Mouse (Mus musculus): ENCODE results near the gene Syngr3. TPM values are rescaled to one million over a fixed set of nuclear protein-coding genes. Genes with fewer than 3 reads are reported as not detected.

Gene Syngr3
- 6.3 and 6.9 TPM in 2 replicates for polyA plus RNA-seq (2015; fragmentation: Nextera tagmentation; extraction: Ambion mirVana)

GRCm38 (mm10) chr17:24689251-24690081 is at the start of gene Syngr3:
Gene Syngr3, minus strand, starts transcription at chr17:24689955.
- Histone ChIP-seq H3K9ac (no peak within 1 kb of the TSS), H3K27me3 (replicated peaks) (peaks cover 45% of the 10 kb centered on the region), H3K4me2 (peak within 1 kb of the TSS; percentile 91), H3K27ac (no peak within 1 kb of the TSS), H3K9me3 (no peaks in the 10 kb centered on the region), H3K4me1 (peaks cover 21% of the 10 kb centered on the region), H3K36me3 (peaks cover 5% of the 10 kb centered on the region; the same call in 1 of the 2 replicates), H3K4me3 (replicated peaks) (peak within 1 kb of the TSS; percentile 48)
- ATAC-seq (ENCODE audit: insufficient read depth, low FRiP score, low read depth), result no peak
- under 1% methylated on average over 41 of the region's 55 CpGs for WGBS

- no peak overlapping the region for H3K9ac ChIP-seq
- no peak overlapping the region for H3K4me3 ChIP-seq (replicated peaks)
- no peak overlapping the region for H3K4me2 ChIP-seq
- no peaks in the 10 kb centered on the region for H3K9me3 ChIP-seq
- ATAC-seq (ENCODE audit: insufficient read depth, low FRiP score, low read depth), result no peak
- 80% methylated on average over 4 of the region's 4 CpGs for WGBS
- no peaks in the 10 kb centered on the region for H3K27me3 ChIP-seq (replicated peaks)
- H3K27ac ChIP-seq, result no peak overlapping the region
- peaks cover 19% of the 10 kb centered on the region; the same call in 1 of the 2 replicates for H3K4me1 ChIP-seq
- H3K36me3 ChIP-seq, result peaks cover 10% of the 10 kb centered on the region; the same call in 1 of the 2 replicates
These were observed 48.5 kb upstream of the Syngr3 start for GRCm38 (mm10) chr17:24738238-24738637.

- Histone ChIP-seq H3K36me3 (peaks cover 10% of the 10 kb centered on the region; the same call in 1 of the 2 replicates), H3K9ac (peak overlapping the region; percentile 40), H3K4me1 (peaks cover 19% of the 10 kb centered on the region; the same call in 1 of the 2 replicates), H3K4me3 (replicated peaks) (peak overlapping the region; percentile 71), H3K27ac (peak overlapping the region; percentile 49; the same call in 1 of the 2 replicates), H3K4me2 (peak overlapping the region; percentile 91), H3K9me3 (no peaks in the 10 kb centered on the region), H3K27me3 (replicated peaks) (no peaks in the 10 kb centered on the region)
- WGBS, result 20% methylated on average over 8 of the region's 8 CpGs
- no peak for ATAC-seq (ENCODE audit: insufficient read depth, low FRiP score, low read depth)
These were observed 47.5 kb upstream of the Syngr3 start for GRCm38 (mm10) chr17:24737135-24737810.

GRCm38 (mm10) chr17:24736330-24737051 is 46.7 kb upstream of the Syngr3 start, which contains the start of gene Msrb1:
Gene Msrb1, plus strand, starts transcription at chr17:24736642.
- H3K4me1 ChIP-seq, result peaks cover 19% of the 10 kb centered on the region; the same call in 1 of the 2 replicates
- H3K27me3 ChIP-seq (replicated peaks), result no peaks in the 10 kb centered on the region
- WGBS, result under 1% methylated on average over 29 of the region's 29 CpGs

GRCm38 (mm10) chr17:24735446-24735845 is 45.7 kb upstream of the Syngr3 start:
- H3K27me3 ChIP-seq (replicated peaks), result no peaks in the 10 kb centered on the region
- H3K4me2 ChIP-seq, result no peak overlapping the region
- no peak overlapping the region for H3K4me3 ChIP-seq (replicated peaks)
- ATAC-seq (ENCODE audit: insufficient read depth, low FRiP score, low read depth), result no peak
- no peak overlapping the region for H3K9ac ChIP-seq
- H3K9me3 ChIP-seq, result no peaks in the 10 kb centered on the region
- 87% methylated on average over 7 of the region's 7 CpGs for WGBS
- no peak overlapping the region for H3K27ac ChIP-seq
- peaks cover 19% of the 10 kb centered on the region; the same call in 1 of the 2 replicates for H3K4me1 ChIP-seq
- H3K36me3 ChIP-seq, result 0 out of 2 replicates have a peak, but pooled peaks cover 6% of the 10 kb centered on the region

More at GRCm38 (mm10) chr17:24736330-24737051, 46.7 kb upstream of the Syngr3 start, which contains the start of gene Msrb1:
- ATAC-seq (ENCODE audit: insufficient read depth, low FRiP score, low read depth), result peak; percentile 97
- Histone ChIP-seq H3K36me3 (peaks cover 10% of the 10 kb centered on the region; the same call in 1 of the 2 replicates), H3K27ac (peak within 1 kb of the TSS; percentile 62), H3K4me2 (peak within 1 kb of the TSS; percentile 91), H3K4me3 (replicated peaks) (peak within 1 kb of the TSS; percentile 71), H3K9me3 (no peaks in the 10 kb centered on the region), H3K9ac (peak within 1 kb of the TSS; percentile 40)

GRCm38 (mm10) chr17:24734513-24734912 is 44.8 kb upstream of the Syngr3 start:
- Histone ChIP-seq H3K27me3 (replicated peaks) (no peaks in the 10 kb centered on the region), H3K9ac (no peak overlapping the region), H3K36me3 (no peaks in the 10 kb centered on the region), H3K4me2 (no peak overlapping the region), H3K4me3 (replicated peaks) (no peak overlapping the region), H3K4me1 (peaks cover 14% of the 10 kb centered on the region; the same call in 1 of the 2 replicates), H3K27ac (no peak overlapping the region), H3K9me3 (no peaks in the 10 kb centered on the region)
- no peak for ATAC-seq (ENCODE audit: insufficient read depth, low FRiP score, low read depth)
- WGBS, result 83% methylated on average over 1 of the region's 1 CpGs

- ATAC-seq (ENCODE audit: insufficient read depth, low FRiP score, low read depth), result no peak
- Histone ChIP-seq H3K4me2 (no peak overlapping the region), H3K36me3 (no peaks in the 10 kb centered on the region), H3K4me3 (replicated peaks) (no peak overlapping the region), H3K27me3 (replicated peaks) (no peaks in the 10 kb centered on the region), H3K27ac (no peak overlapping the region), H3K4me1 (peaks cover 11% of the 10 kb centered on the region; the same call in 1 of the 2 replicates), H3K9ac (no peak overlapping the region), H3K9me3 (no peaks in the 10 kb centered on the region)
- 87% methylated on average over 21 of the region's 21 CpGs for WGBS
These were observed 43.8 kb upstream of the Syngr3 start for GRCm38 (mm10) chr17:24733434-24734050.

- Histone ChIP-seq H3K9me3 (no peaks in the 10 kb centered on the region), H3K27me3 (replicated peaks) (no peaks in the 10 kb centered on the region), H3K36me3 (no peaks in the 10 kb centered on the region), H3K27ac (no peak overlapping the region), H3K4me3 (replicated peaks) (no peak overlapping the region), H3K9ac (no peak overlapping the region), H3K4me2 (no peak overlapping the region), H3K4me1 (peaks cover 11% of the 10 kb centered on the region; the same call in 1 of the 2 replicates)
- 76% methylated on average over 12 of the region's 12 CpGs for WGBS
- no peak for ATAC-seq (ENCODE audit: insufficient read depth, low FRiP score, low read depth)
These were observed 42.6 kb upstream of the Syngr3 start for GRCm38 (mm10) chr17:24732233-24732935.

GRCm38 (mm10) chr17:24730787-24731186 is 41.0 kb upstream of the Syngr3 start:
- WGBS, result 81% methylated on average over 14 of the region's 14 CpGs

GRCm38 (mm10) chr17:24729067-24729466 is 39.3 kb upstream of the Syngr3 start:
- no peaks in the 10 kb centered on the region for H3K9me3 ChIP-seq
- H3K27ac ChIP-seq, result no peak overlapping the region
- H3K9ac ChIP-seq, result no peak overlapping the region
- no peak for ATAC-seq (ENCODE audit: insufficient read depth, low FRiP score, low read depth)
- H3K27me3 ChIP-seq (replicated peaks), result no peaks in the 10 kb centered on the region
- no peak overlapping the region for H3K4me2 ChIP-seq
- no peak overlapping the region for H3K4me3 ChIP-seq (replicated peaks)
- 56% methylated on average over 6 of the region's 6 CpGs for WGBS
- H3K36me3 ChIP-seq, result no peaks in the 10 kb centered on the region
- no peaks in the 10 kb centered on the region for H3K4me1 ChIP-seq

More at GRCm38 (mm10) chr17:24730787-24731186, 41.0 kb upstream of the Syngr3 start:
- no peak overlapping the region for H3K4me3 ChIP-seq (replicated peaks)
- H3K4me1 ChIP-seq, result 0 out of 2 replicates have a peak, but pooled peaks cover 3% of the 10 kb centered on the region
- no peaks in the 10 kb centered on the region for H3K27me3 ChIP-seq (replicated peaks)
- H3K4me2 ChIP-seq, result no peak overlapping the region
- no peaks in the 10 kb centered on the region for H3K9me3 ChIP-seq
- no peak for ATAC-seq (ENCODE audit: insufficient read depth, low FRiP score, low read depth)
- H3K9ac ChIP-seq, result no peak overlapping the region
- H3K36me3 ChIP-seq, result no peaks in the 10 kb centered on the region
- H3K27ac ChIP-seq, result no peak overlapping the region
